Mouse (Mus musculus) frontal cortex, postnatal 25 days (tissue): ENCODE results near the gene Btaf1.

Source experiments
- DNase-seq, 2 experiments: peaks; one replicate each; pipeline ENCODE4 v3.0.0; 2022; ENCODE audit warnings: low spot score in 2 of 2

Gene Btaf1

GRCm38 (mm10) chr19:37020951-37021350 is 95.1 kb downstream of the Btaf1 start:
- no peak for DNase-seq

- no peak for DNase-seq
Measured at GRCm38 (mm10) chr19:37022146-37022545, 96.3 kb downstream of the Btaf1 start.

GRCm38 (mm10) chr19:37025839-37026319 is 100.0 kb downstream of the Btaf1 start:
- DNase-seq: no peak

GRCm38 (mm10) chr19:37026408-37026807 is 100.5 kb downstream of the Btaf1 start:
- no peak for DNase-seq

GRCm38 (mm10) chr19:37029771-37030170 is 103.9 kb downstream of the Btaf1 start:
- DNase-seq: no peak

- no peak for DNase-seq
Measured at GRCm38 (mm10) chr19:37031446-37031845, 105.6 kb downstream of the Btaf1 start.

- DNase-seq: no peak
Measured at GRCm38 (mm10) chr19:37032364-37032763, 106.5 kb downstream of the Btaf1 start.

- DNase-seq: no peak
Measured at GRCm38 (mm10) chr19:37040906-37041305, 115.0 kb downstream of the Btaf1 start.

GRCm38 (mm10) chr19:37044431-37044830 is 118.6 kb downstream of the Btaf1 start:
- DNase-seq: no peak

- DNase-seq: no peak
Measured at GRCm38 (mm10) chr19:37048507-37048906, 122.6 kb downstream of the Btaf1 start.

GRCm38 (mm10) chr19:37050643-37051345 is 124.9 kb downstream of the Btaf1 start:
- no peak for DNase-seq

- DNase-seq: no peak
Measured at GRCm38 (mm10) chr19:37055976-37056556, 130.2 kb downstream of the Btaf1 start.

GRCm38 (mm10) chr19:37057161-37057905 is 131.5 kb downstream of the Btaf1 start:
- no peak for DNase-seq

GRCm38 (mm10) chr19:37059623-37060022 is 133.7 kb downstream of the Btaf1 start:
- no peak for DNase-seq

- no peak for DNase-seq
Measured at GRCm38 (mm10) chr19:37060078-37060477, 134.2 kb downstream of the Btaf1 start.
